Mouse (Mus musculus) neutrophil, adult 59 days (primary cell): Measurements from ENCODE around the gene Psmg3. TPM values are rescaled to one million over a fixed set of nuclear protein-coding genes. Genes with fewer than 3 reads are reported as not detected.

Source experiments
- total RNA-seq, 2 experiments: library from RNA; stranded (reverse); gene quantifications; 1 replicate in 1 of 2; 2 replicates in 1 of 2; pipeline ENCODE4 v1.2.4; 2023

Psmg3 gene
- 10 to 100 TPM in 1 of 2 experiments, 1 to 10 TPM in 1; 9.7 to 13.2 TPM for total RNA-seq

GRCm38 (mm10) chr5:139826357-139827055 lies at the start of gene Psmg3, which contains the start of gene Gm26938:
TSS of gene Psmg3 (minus strand) at chr5:139826885.
TSS of gene Gm26938 (minus strand) at chr5:139826407.

GRCm38 (mm10) chr5:139819538-139820181 lies 7.0 kb downstream of the Psmg3 start, which contains the start of gene Tmem184a:
TSS of gene Tmem184a (minus strand) at chr5:139819917.

GRCm38 (mm10) chr5:139791227-139792158 lies 35.2 kb downstream of the Psmg3 start, which contains the start of gene Mafk:
TSS of gene Mafk (plus strand) at chr5:139791513.

GRCm38 (mm10) chr5:139775216-139775926 lies 51.3 kb downstream of the Psmg3 start, which contains the start of gene Ints1:
TSS of gene Ints1 (minus strand) at chr5:139775674.

Other genes with a start within 250 kb of the Psmg3 start
- gene Micall2, start 90.5 kb downstream of the Psmg3 start, total RNA-seq = 1 to 10 TPM; 8.1 to 9.1 TPM
- gene Ints1, start 51.2 kb downstream of the Psmg3 start, total RNA-seq = 10 to 100 TPM; 44.9 to 47.3 TPM
- 100 to 1,000 TPM; 115 to 118 TPM for gene Mafk, start 35.4 kb downstream of the Psmg3 start, total RNA-seq
- not detected for gene Tmem184a, start 7.0 kb downstream of the Psmg3 start, total RNA-seq
- not detected for gene Gm26938, start 478 bp downstream of the Psmg3 start, total RNA-seq
- gene Elfn1, start 81.1 kb upstream of the Psmg3 start, total RNA-seq = not detected